In the genomic region with DNA sequence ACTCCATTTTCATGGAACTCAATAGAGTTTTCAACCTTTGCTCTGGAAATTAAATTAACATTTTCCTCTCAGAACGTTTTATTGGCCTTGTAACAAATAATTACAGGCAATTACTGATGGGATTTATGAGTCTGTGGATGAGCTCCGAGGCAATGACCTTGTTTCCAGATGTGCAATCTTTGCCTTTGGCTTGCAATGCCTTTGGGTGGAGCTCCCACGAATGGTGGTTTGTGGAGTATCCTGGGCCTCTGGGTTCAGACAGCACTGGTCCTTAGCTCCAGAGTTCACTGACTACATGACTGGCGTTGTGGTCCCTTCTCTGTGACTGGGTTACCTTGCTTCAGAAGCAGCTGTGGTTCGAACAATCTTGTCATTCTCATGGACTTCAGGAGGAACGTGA, we compare ENCODE assay signal across 15 mouse cellular contexts.
DNase-seq lines count a peak whose midpoint lies in the region.
"Had no signal": no experiment of that assay in that cellular context is flagged by ENCODE, and none has a peak within 500 bp of the region (broad histone marks: within the 10 kb centered on the region; RNA-seq: fewer than 3 reads in every experiment).

No protein-coding gene starts in this region.

- intact Hi-C loops in gastrocnemius, postnatal 14 days (cut with DNase I; ENCODE audit: low total_unique reads) = no loop called here

- peak; percentile 66 for DNase-seq in adrenal gland, adult 2 months
- no peak for DNase-seq in adrenal gland, postnatal 25 days
- peak; percentile 29 for DNase-seq in gastrocnemius, postnatal 14 days
- no peak for DNase-seq in gastrocnemius, postnatal 4 days (ENCODE audit: low spot score in 2 of 2)
- DNase-seq in adrenal gland, postnatal 10 days = peak; percentile 14
- DNase-seq in gastrocnemius, postnatal 25 days = peak; percentile 30
- no peak for DNase-seq in neural tube, embryonic 10.5 days (ENCODE audit: extremely low spot score, low spot score)
- DNase-seq in frontal cortex, postnatal 25 days (ENCODE audit: low spot score in 2 of 2) = no peak
- DNase-seq: cerebellum, adult 11-12 months; cerebellum, adult 9-10 months; cerebellum, postnatal 25 days; heart, adult 11 months; heart, postnatal 10 days; heart, postnatal 4 days; kidney, adult 8-10 months had no signal

Comparison
In these comparisons a context has a peak if more than half of its experiments do, and no peak if none do; other contexts are left out.
1. DNase-seq: peak in adrenal gland, adult 2 months (single experiment), gastrocnemius, postnatal 14 days (single experiment), adrenal gland, postnatal 10 days (single experiment) and gastrocnemius, postnatal 25 days (single experiment); none in adrenal gland, postnatal 25 days (single experiment), gastrocnemius, postnatal 4 days (0 of 2), neural tube, embryonic 10.5 days (single experiment) and frontal cortex, postnatal 25 days (0 of 2).